Mouse (Mus musculus) T-helper 17 cell (primary cell): ENCODE data around the gene Nrsn2.

Experiments used
- in situ Hi-C, 2 experiments: fragments of 300-600 bp; cut with MboI, MseI; formaldehyde crosslinking; loops; 1 replicate in 1 of 2; 2 replicates in 1 of 2; pipeline ENCODE4 v1.15.1; 2025; ENCODE audit warnings: high pct_unique_total_duplicates in 2 of 2

Nrsn2 gene

DNA sequence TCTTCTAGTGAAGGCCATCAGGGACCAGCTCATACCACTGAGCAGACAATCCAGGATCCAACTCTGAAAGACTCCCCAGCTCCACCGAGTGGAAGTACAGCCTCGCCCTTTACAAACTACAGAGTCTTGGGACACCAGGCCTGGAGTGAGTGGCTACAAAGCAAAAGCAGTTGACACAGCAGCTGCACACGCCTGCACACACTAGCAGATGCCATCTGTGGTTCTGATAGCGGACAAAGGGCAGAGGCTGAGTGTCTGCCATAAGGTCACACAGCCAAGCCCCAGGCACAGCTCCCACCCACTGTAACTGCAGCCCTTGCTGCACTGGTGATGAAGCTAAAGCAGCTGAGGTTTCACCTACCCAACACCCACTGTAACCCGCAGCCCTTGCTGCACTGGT lies 54.9 kb downstream of the Nrsn2 start:
- in situ Hi-C loops, result no loop called here
